Mouse (Mus musculus) urinary bladder, postnatal 4 days (tissue): Measurements from ENCODE around the gene Zbtb2.
"Not testable (repeated sequence)": the region's sequence is repeated elsewhere in the genome, so short reads cannot be mapped to it uniquely, and the experiment has no call there.

ENCODE experiments used
- DNase-seq, 2 experiments: peaks; one replicate each; pipeline ENCODE4 v3.0.0; 2021 to 2022; ENCODE audit warnings: low spot score in 2 of 2

The Zbtb2 gene

DNA sequence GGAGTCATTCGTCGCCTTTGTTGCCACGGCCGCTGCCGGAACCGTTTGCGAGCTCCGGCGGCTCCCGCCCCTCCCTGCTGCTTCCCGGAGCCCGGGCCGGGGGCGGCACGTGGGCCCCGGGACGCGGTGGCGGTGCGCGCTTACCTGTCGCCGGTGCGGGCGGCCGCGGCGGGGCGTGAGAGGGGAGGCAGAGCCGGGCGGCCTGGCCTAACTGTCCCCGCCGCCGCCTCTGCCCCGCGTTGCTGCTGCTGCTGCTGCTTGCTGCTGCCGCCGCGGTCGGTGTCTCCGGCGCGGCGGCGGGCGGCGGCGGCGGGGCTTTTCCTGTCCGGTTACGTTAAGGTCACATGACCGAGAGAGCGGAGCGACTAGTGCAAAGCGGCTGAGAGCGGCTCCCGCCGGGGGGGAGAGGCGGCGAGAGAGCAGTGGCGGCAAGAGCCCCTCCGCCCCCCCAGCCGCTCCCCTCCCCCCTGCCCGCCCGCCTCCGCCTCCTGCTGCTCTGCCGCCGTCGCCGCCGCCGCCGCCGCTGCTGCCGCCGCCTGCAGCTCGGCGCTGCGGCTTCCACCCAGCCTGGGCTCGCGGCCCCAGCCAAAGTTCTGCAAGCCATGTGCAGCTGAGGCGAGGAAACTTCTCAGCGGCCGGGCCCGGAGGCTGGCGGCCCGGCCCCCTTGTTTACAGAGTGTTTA lies at the start of gene Zbtb2:
TSS of gene Zbtb2 (minus strand) at position 408 of the 683 bp plus-strand sequence.
- DNase-seq, result peak in 1 of 2 experiments; percentile 57

DNA sequence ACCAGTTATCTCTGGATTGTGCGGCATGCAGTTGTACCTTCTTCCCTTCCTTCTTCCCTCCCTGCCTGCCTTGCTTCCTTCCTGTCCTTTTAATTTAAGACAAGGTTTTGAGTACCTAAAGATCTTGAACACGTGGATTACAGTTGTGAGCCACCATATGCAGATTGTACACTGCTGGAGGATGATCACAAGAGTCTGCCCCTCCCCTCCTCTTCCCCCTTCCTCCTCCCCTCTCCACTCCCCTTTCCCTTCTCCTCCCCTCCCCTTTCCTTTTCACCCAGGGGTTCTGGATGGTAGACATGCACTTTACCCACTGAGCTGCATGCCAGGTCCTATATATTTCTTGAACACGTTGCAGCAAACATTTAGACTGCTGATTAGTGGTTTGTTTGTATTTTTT lies 47.5 kb upstream of the Zbtb2 start:
- DNase-seq, result no peak

DNA sequence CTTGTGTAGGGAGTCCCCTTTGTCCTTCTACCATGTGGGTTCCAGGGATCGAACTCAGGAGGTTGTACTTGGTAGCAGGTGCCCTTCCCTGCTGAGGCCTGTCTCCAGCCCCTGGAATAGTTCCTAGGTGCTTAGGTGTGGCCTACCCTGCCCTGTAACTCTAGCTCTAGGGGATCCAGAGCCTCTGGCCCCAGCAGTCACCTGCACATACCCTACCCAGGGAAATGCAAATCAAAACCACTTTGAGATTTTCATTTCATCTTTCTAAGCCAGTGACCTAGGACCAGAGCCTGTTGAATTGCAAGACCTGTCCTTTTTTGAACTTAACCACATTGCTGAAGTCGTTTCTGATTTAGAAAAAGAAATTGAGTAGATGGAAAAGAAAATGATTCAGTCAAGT lies 46.0 kb upstream of the Zbtb2 start:
- not testable (repeated sequence) for DNase-seq

GRCm38 (mm10) chr10:4432996-4433755 lies 45.3 kb upstream of the Zbtb2 start:
- DNase-seq, result no peak

DNA sequence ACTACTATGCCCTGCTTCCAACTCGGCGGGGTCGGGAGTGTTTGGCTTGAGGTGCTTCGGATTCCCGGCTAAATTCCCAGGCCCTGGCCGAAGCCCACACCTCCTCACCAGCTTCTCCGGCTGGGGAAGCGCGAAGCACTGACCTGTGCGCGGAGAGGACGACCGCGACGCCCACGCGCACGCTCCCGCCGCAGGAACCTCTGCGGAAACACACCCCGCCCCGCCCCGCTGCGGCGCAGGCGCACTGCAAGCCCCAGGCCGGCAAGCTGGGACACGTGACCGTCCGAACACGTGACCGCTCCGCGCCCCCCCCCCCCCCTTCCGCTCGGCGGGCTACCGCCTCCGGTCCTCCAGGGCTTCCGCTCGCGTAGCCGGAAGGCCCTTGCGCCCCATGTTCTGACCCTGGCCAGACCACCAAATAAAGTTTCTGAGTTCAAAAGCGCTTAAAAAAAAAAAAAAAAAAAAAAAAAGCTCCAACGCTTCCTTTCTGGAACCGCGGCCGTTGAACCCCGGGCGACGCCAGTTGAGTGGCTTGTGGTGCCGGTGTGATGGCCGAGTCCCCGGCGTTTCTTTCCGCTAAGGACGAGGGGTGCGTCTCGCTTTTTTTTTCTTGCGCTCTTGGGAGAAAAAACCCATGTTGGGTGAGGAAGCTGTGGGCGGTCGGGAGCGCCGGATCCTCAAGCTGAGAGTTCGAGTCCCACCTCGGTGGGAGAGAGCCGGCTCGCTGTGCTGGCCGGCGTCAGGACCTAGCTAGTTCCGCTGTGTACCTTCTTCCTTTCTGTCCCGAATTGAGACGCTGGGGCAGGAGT lies 44.4 kb upstream of the Zbtb2 start, which contains the start of the genes Rmnd1 and Armt1:
TSS of gene Rmnd1 (minus strand) at position 266 of the 809 bp plus-strand sequence.
TSS of gene Armt1 (plus strand) at position 345 of the 809 bp plus-strand sequence.
- DNase-seq, result peak; percentile 94 to 96

GRCm38 (mm10) chr10:4431746-4432122 lies 43.8 kb upstream of the Zbtb2 start:
- no peak for DNase-seq

DNA sequence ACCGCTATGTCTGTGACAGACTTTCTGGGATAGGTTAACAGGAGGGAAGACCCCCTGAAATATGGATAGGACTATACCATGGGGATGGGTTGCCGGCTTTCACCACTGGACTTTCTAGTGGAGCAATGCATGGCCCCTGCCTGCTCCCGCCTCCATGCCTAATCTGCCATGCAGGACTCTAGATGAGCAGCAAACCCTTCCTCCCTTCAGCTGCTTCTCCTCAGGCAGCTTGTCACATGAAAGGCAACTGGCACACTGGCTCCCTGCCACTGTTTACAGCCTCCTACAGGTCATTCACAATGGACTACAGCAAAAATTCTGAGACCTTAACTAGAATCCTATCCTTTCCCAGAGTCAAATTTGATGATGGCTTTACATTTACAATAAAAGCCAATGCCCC lies 42.9 kb upstream of the Zbtb2 start:
- DNase-seq, result no peak

DNA sequence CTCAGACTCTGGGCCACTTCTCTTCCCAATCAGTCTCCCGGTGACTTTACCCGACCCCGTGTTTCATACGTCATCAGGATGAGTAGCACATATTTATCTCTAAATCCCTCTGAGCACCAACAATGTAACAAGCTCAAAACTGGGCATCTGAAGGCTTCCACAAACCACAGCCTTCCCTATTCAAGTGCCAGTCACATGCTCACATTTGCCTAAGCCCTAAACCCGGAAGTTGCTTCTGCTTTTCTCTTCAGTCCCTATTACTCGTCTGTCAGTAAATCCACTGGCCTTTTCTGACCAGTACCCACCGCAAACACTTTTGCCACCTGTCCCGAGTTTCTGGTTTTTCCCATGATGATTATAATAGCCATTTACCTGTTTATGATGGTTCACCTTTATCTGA lies 42.5 kb upstream of the Zbtb2 start:
- no peak for DNase-seq

DNA sequence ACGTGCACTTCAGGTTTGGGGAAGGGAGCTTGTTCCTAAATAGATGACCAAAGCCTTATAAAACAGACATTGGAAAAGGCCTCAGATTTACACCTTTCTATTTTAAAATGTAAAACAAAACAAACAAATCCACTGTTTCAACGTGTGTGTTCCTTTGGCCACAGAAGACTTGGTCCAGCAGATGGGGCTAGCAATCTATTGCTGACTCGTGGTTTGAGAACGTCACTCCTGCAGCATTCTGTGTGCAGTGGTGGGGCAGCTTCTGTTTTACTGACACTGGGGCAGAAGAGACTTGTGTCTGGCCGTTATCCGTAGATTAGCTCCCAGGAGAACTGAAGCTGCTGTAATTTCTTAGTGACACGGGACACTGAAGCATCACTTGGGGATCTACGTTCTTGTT lies 37.3 kb upstream of the Zbtb2 start:
- no peak for DNase-seq

GRCm38 (mm10) chr10:4407191-4407590 lies 19.3 kb upstream of the Zbtb2 start:
- no peak for DNase-seq

DNA sequence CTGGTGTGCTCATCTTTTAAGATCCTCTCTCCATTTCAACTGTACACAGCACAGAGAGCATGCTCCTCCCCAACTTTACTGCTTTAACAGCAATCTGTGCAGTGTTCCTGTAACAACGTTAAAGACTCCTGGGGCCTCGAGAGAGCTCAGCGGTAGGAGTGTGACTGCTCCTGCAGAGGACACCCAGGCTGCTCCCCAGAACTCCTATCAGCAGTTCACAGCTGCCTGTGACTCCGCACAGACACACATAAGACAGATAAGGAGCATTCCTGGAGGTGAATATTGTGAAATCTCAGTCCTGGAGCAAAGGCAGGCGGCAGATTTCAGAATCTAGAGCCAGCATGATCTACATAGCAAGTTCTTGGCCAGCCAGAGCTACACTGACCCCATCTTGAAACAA lies 17.6 kb upstream of the Zbtb2 start:
- no peak for DNase-seq

DNA sequence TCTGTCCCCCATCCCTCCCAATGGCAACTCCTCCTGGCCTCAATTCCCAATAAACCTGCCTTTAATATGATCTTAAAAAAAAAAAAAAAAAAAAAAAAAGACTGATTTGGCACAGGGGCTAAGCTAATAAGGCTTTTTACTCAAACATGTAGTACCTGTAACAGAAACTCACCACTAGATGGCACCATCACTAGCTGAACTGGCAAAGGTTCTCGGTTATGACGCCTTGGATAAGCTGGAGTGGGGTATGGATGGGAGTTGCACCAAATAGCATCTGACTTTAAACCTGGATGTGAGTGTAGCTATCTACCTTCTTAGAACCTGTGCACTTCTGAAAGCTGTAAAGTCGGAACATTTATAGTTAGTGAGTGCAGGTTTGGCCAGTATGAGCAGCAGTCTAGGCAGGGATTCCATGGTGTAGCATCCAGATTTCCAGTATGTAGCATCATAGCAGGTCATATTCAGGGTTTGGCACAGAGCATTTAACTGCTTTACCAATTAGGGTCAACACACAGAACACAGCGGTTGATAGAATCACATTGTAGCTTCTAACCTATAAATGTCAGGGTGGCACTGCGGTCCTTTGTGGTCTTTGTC lies 17.1 kb upstream of the Zbtb2 start:
- no peak for DNase-seq

DNA sequence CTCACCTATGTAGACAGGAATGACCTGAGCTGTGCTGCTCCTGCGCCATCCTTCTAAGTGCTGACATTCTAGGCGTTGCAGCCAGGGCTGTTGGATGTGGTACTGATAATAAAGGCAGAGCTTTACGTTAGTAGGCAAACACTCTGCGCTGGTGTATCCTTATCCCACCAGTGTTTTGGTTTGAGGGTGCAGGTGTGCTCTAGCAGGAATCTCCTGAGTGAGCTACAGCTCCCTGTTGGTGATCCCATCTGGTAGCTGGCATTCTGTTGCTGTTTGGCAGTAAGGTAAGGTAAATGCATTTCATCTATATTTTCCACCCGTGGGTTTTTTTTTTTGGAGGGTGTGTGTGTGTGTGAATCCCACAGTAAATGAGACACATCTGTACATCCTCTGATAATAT lies 10.2 kb upstream of the Zbtb2 start:
- no peak for DNase-seq

DNA sequence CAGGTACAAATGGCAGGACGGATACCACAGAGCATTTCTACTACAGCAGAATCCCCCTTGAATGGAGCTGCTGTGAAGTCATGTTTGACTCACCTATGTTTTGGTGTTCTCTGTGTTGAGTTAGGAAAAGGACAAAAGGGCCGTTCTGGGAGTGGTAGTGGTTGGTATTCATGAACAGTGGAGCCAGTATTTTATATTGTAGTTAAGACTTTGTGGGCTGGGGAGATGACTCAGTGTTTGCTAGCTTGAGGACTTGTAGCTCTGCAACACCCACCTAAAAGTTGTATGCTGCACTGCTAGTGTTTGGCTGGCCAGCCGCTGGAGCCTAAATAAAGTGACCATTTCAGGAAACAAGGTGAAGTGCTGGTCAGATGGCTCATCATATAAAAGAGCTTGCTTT lies 7.4 kb upstream of the Zbtb2 start:
- DNase-seq, result no peak

GRCm38 (mm10) chr10:4391851-4392250 lies 3.9 kb upstream of the Zbtb2 start:
- no peak for DNase-seq

- no peak for DNase-seq
Measured at GRCm38 (mm10) chr10:4391076-4391475, 3.2 kb upstream of the Zbtb2 start.

DNA sequence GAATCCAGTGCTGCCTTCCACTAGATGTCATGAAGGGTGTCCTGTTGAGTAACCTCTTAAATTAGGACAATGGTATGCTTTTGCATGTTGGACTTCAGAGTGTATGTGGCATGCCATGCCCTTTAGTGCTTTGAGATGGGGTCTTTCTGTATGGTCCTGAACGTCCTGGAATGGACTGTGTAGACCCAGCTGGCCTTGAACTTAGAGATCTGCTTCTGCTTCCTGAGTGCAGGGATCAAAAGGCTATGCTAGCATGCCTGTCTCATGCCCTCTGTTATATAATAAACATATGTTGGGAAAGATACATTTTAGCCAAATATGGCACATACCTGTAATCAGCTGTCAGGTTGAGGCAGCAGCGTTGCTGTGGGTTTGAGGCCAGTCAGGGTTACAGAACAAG lies 2.6 kb upstream of the Zbtb2 start:
- no peak for DNase-seq

- DNase-seq, result no peak
Measured at GRCm38 (mm10) chr10:4389461-4390112, 1.7 kb upstream of the Zbtb2 start.

DNA sequence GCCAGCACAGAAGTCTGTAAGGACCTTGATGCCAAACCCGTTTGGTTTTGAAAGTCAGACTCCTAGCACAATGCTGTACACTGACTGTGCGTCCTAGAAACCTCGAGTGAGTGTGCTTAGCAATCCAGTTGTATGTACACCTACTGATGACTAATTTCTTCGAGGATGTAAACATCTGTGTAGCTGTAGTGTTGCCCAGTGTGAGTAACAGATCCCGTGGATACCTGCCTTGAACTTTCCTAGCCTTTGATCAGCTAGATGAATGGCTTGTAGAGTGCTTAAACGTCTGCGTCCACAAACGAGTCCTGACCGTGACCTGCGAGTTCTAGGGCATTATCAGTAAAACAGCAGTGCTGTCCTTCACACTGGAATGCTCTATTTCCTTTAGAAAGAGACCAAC lies 1.1 kb upstream of the Zbtb2 start:
- DNase-seq, result no peak

DNA sequence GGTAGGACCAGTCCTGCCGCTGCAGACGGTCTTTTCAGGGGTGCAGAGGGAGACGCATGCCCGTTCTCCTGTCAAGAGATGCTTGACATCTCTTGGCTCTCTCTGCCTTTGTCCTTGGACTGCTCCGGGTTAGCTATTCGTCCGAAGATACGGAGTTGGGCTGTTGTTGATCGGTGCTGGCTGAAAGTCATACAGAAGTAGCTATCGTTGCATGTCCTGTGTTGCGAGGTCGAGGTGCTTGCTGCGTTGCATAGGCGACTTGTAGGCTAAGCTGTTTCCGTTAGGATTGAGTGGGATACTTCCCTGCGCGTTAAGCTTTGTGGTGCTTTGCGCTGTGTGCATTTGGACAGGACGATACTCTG lies 457 bp upstream of the Zbtb2 start:
- no peak for DNase-seq
